Mouse (Mus musculus): ENCODE results near the gene Coq8a.

Gene Coq8a

DNA sequence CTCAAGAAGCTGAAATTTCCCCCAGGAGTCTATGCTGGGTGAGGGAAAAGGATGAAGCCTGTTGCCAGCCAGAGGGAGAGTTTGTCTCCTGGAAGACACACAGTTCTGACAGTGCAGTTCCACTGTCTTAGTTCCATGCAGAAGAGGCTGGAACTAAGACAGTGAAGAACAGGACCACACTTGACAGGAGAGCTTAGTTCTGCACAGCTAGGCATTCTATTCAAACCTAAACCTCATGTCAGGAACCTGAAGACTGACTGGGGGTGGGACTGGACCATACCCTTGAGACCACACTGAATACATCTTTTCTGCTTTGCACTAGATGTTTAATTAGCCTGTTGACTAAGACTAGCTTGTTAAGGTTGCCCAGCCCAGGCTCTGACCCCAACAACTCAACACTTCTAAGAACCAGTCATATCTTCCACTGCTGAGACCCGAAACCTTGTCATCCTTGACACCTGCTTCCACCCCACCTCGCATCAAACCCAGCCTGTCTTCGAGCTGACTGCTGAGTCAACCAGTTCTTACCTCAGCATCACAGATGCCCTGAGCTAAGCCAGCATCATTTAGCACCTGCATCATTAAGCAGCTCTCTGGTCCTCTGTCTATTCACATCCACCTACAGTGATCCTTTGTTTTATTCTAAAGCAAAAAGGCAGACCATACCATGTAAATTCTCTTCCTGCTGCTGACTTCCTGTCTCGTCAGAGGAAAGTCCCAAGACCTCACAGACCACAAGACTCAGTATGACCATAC is at the start of gene Coq8a:
Gene Coq8a, minus strand, starts transcription at position 644 of the 756 bp plus-strand sequence.
- no peak for DNase-seq

DNA sequence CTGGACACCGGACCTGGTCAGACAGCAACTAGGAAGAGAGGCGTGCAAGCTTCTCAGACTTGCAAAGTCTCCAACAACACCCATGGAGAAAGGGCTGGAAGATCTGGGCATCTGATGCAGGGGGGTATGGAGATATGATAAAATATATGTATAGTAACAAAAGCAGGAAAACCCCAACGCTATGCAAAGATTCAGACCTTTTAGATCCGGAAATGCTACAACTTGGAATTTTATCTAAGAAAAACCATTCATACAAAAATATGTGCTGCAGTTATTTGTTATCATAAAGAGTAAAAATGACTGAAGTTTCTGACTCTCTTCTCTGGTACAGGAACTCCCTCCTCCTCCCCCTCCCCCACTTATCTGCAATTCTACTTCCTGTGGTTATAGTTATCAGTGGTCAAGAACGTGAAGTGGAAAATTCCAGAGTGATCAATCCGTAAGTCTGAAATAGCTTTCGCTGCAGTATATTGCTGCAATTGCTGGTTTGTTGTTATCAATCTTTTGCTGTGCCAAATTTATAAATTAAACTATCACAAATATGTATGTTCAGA is 49.3 kb upstream of the Coq8a start:
- DNase-seq = no peak

DNA sequence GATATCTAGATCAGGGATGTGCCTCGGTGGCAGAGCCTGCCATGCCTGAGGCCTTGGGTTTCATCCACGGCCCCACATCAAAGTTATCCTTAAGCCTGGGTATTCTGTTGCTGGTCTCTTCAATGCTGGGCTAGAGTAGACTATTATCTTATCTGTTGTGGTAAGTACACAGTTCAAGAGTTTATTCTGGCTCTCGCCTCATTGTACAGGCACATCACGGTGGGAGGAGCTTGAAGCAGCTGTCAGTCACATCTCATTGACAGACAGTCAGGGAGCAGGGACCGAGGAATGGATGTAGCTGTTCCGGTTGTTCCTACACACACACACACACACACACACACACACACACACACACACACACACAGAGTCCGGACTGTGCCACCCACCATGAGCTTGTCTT is 48.5 kb upstream of the Coq8a start:
- no peak for DNase-seq

DNA sequence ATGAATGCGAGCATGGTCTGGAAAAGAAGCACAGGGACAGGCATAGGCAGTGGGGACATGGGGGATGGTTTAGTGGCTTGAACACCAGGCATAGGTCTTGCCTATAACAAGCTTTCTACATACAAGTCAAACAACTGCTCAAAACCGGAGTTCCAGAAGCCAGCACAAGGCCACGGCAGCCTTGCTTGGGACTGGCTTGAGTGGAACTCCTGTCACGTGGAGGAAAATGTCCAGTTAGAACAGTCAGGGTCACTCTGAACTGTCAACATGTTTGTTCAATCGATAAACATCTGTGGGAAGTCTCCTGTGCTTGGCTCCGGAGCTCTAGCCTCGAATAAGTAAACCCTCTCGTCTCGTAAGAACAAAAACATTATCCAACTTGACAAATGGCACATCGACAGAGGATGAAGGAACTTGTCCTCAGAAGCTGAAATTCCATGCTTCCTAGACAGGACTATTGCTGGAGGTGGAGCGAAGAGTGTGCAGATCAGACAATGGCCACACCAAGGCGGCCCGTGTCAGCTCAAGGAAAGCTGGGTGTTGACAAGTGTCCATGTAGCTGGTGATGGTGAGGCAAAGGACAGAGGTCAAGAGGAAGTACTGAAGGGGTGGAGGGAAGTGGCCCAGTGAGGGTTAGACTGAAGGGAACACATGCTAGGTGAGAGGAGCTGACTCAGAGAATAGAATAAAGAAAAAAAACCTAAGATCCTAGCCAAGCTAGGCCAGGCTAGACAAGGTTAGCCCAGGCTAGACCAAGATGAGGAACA is 46.5 kb upstream of the Coq8a start:
- no peak for DNase-seq

DNA sequence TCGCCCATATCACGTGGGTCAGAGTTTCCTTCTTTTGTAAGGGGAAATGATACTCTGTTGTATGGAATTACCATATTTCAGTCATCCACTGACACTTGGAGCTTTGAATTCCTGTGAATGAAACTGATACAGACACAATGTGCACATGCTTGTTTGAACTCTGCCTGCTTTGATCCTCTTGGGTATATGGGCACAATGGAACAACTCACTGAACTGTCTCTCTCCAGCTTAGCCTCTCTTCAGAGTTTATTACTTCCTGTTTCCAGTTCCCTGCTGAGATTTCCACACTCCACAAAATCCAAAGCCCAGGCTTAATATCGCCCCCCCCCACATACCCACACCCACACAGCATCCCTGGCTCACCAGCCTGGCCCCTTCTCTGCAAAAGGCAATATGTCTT is 32.3 kb upstream of the Coq8a start:
- no peak for DNase-seq

DNA sequence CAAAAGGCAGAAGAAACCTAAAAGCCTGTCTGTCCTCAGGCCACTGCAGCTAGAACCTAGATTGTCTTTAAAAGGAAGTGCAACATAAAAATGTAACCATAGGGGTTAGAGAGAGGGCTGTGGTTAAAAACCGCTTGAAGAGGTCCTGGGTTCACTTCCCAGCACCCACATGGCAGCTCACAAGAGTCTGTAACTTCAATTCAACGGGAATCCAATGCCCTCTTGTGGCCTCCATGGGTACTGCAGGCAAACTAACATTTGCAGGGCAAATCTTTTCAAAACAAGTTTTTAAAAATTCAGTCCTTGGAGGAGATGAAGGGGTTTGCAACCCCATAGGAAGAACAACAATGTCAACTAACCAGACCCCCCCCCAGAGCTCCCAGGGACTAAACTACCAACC is 31.2 kb upstream of the Coq8a start:
- DNase-seq = peak in 1 of 2 experiments; percentile 27

DNA sequence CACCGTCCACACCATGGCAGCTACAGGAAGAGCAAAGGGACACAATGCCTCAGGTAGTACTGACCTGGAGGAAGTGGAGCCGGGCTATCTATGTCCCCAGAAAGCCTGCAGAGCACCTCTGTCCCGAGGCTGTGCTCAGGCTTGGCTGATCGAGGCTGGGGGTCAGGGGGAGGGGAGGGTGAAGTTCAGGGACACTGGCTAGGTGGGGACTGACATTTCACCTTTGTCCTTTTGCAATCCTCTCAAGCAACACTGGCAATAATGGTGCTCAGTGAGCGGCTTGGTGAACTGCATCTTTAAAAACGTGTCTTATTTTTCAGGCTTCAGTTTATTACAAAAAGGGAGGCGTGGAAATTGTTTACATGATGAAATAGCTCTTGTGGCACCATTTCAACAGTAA is 30.5 kb upstream of the Coq8a start:
- no peak for DNase-seq

DNA sequence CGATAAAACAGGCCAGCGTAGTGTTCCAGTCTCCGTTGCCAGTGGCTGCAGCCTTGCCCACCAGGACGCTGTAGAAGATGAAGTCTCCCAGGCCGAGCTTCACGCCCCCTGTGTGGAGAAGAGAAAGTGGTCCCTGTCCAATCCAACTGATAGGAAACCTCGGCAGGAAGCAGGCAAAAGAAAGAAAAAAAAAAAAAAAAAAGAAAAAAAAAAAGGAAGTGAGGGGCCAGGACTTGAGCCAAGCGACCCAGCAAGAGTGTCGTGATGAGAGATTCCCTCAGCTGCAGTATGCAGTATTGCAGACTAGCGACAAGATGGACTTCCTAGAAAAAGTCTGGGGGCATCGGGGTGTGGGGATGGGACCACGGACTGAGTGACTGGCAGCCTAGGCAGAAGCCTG is 29.5 kb upstream of the Coq8a start:
- DNase-seq = no peak

DNA sequence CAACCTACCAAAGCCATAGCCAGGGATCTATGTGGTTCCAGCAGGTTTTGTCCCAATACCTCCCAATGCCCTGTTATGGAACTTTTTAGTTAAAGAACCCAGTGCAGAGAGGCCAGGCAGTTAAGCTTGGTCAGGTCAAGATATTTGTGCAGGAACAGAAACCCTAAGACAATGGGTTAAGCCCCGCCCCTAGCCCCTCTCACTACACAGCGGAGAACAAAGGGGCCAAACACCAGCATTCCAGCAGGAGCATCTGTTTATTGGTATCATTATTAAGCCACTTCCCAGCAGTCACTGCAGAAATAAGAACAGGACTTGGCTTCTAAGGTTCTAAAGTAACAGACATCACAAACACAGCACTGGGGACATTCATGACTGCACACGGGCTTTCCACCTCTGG is 27.4 kb upstream of the Coq8a start:
- DNase-seq = no peak

DNA sequence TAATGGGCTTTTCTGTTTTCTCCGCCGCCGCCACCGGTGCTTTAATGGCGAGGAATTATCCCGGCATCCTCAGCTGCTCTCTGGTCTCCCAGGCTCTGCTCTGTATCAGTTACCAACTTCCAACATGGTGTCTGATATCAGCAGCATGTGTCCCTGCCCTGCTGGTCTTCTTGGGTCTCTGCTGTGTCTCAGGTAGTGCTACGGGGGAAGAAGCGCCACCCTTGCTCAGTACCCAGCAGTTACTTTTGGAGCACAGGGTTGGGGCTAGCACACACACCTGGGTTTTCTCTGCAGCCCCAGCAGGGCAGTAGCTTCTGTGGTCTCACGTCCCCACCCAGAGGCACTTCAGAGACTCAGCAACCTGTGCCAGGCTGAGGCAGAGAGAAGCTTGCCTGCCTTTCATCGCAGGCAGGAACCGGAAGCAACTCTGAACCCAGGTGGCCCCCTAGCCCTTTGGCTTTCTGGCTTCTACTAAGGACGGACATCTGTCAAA is 26.9 kb upstream of the Coq8a start:
- no peak for DNase-seq

DNA sequence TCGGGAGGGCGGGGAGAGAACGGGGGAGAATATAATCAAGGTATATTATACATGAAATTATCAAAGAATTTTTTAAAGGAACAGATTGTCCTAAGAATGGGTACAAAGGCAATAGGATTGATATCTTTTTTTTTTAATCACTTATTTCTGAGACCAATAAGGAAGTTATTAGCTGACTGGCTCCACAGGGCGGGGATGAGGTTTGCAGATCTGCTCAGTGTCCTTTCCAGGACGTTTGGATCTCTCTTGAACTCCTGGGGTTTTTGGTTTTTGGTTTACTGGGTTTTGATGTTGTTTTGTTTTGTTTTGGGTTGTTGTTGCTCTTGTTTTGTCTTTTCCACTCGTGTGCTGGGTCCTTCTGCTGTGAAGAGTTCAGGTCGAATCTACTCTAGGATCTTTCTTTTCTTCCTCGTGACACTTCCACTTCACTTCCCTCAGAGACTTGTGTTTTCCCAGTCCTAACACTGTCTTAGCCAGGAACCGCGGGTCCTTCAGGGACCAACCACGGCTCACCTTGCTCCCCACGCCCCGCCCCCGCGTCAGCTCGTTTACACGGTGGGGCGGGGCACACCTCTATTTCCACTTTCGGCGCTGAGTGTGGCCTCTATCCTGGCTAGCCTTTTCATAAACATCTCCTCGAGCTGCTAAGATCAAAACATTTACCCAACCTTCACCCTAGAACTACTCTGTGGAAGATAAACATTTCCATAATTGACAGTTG is 26.3 kb upstream of the Coq8a start:
- DNase-seq = peak; percentile 68 to 83

DNA sequence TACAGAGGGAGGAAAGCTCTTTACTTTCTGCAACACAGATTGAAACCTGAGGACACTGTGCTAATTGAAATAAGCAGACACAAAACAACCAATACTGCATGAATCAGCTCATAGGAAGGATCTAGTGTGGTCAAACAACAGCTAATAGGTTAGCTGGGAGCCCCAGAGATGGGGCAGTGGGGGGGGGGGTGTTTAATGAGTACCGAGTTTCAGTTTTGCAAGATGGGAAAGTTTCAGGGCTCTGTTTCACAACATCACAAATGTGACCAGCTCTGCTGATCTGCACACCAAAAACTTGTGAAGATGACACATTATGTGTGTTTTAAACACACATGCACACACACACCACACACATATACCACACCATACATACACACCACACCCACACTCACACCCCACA is 22.6 kb upstream of the Coq8a start:
- no peak for DNase-seq

DNA sequence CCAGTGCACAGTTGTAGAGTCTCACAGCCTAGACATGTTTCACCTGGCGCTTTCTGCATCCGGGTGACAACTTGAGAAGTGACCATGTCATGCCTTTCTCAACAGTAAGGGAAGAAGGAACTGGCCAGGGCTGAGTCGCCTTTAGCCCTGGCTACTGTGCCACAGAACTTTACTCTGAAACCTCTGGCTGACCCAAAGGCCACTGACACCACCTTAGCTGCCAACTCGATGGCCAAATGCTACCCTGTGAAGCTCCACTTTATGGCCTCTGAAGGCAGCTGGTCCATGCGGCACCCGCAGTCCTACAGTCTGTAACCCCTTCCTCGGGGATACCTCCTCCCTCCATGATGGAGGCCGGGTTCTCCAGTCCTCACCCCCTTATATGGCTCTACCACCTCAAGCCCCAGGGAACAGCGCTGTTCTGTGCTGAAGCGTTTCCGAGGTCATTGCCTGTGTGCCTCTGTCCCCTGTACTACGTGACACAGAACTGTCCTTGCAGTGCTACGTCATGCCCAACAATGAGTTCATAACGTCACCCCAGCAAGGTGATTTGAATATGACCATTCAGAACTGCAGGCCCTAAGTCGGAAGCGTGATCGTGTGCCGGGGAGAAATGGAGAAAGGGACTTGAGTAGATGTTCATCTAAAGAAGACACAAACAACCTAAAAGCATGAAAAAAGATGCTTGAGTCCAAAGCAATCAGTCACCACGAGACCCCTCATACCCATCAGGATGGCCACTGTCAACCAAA is 21.6 kb upstream of the Coq8a start:
- DNase-seq = no peak

DNA sequence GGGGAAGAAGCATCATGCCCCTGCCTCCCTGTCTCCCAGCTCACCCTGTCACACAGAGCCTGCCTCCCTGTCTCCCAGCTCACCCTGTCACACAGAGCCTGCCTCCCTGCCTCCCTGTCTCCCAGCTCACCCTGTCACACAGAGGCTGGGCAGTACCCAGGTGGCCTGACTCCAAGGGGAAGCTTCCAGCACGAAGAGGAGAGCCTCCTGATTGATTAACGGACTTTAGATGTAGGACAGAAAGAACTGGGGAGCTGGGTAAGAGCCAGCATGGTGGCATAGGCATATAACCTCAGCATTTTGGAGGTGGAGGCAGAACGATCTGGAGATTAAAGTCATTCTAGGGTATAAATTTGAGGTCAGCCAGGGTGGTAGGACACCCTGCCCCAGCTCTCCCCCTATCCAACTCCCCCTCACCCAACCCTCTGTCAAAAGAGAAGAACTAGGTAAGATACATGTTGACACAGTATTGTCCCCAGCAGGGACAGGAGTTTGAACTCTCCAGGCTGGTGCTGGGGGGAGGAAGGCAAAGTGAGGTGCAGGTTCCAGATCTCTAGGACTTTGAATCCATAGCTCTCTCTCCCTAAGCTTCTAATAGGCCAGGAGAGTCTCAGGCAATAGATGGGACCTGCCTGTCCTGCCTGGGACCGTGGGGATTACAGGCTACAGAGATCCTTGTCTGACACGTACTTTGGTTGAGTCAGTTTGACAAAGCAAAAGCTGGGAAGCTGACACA is 17.3 kb upstream of the Coq8a start:
- DNase-seq = no peak

DNA sequence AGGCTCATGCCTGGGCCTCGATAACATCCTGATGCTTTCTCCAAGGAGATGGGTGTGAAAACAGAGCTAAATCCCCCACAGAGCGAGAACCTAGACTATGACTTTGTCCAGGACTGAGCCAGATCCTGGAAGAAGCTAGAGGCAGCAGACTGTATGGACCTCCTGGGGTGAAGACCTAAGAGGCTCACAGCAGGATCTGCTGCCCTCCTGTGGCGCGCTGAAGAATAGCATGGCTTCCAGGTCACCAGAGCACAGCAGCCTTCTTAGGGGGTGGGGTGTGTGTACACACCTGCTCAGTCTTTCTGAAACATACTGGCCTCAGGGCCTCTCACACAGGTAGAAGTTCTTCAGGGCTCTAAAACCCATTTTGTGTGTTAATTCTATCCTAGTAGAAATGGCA is 15.6 kb upstream of the Coq8a start:
- DNase-seq = peak; percentile 68

DNA sequence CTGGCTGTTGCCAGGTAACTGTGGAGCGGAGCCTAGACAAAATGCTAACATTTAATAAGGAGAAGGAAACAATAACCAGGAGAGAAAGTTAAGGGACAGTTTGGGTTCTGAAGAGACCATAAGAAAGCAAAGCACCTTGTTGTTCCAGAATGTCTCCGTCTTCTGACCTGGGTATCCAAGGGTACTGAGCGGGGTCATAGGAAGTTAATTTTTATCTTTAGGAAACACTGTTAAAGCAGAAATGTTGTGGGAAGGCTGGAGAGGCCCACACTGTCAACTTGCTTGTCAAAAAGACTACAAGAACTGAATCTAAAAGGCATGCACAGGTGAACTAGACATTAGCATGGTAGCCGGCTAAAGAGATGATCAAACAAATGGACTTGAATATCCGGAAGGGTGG is 13.5 kb upstream of the Coq8a start:
- no peak for DNase-seq

DNA sequence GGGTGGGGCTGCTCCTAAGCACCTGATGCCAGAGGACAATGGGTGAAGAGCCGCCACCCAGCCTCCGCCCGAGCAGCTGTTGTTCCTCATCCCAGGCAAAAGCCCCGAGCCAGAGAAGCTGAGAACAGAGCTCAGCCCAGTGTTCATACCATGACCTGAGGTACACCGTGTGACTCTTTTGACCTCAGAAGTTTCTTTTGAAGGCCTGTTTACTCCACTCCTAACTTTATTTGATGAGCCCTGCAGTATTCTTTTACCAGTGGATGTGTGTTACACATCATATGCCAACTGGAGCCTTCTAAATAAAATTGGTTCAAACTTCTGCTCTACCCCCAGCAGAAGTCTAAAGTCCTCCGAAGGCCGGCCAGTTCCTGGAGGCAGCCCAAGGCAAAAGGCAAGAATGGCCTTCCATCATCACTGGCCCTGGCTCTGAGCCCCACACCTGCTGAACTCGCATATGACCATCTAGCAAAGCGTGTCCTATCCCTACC is 11.4 kb upstream of the Coq8a start:
- DNase-seq = peak in 1 of 2 experiments; percentile 34

DNA sequence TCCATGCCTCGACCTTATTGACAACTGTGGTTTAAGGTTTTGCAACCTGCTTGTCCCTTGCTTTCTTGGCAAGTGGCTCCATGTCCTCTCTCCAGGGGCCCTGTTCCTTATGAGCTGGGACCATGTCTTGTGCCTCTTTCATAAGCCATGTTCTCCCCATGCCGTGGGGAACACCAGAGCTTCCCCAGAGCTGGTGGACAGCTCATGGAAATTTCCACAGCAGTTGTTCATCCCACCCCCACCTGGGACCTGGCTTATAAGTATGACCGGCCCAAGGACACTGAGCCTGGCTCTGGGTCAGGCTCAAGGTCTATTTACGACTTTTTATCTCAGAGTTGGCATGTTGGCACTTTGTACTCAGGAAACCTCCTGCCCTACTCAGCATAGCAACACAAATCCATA is 10.6 kb upstream of the Coq8a start:
- DNase-seq = peak; percentile 19 to 23

DNA sequence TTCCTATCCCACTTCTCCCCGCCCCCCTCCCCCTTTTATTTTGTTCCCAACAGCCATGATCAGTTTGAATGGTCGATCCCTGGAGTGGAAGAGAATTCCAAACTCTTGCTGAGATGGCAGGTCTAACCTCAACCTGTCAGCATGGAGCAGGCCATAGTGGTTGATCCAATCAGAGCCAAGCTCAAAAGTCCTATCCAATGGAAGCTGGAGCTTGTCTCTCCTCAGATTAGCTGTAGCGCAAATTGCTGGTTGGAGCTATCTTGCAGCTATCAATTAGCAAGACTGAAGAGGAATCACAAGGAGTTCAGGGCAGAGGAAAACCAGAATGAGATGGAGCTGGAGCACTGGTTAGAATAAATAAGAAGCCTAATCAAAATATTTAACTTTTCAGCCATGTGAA is 9.0 kb upstream of the Coq8a start:
- no peak for DNase-seq

DNA sequence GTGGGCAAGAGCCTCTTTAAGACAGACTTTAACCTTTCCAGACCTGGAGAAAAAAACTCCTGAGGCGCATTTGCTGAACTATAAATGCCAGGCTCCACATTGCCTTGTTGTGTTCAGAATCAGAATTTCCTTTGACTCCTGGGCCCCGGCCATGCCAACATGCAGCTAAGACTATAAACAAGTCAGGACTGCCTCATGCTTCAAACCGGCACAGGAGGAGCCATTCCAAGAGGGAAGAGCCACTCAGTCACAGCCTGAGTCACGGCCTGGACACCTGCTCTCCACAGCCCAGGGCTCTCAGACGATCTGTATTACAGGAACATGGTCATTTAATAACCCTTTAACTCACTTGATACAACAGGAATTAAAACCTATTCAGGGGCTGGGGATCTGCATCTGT is 1.3 kb upstream of the Coq8a start:
- no peak for DNase-seq

DNA sequence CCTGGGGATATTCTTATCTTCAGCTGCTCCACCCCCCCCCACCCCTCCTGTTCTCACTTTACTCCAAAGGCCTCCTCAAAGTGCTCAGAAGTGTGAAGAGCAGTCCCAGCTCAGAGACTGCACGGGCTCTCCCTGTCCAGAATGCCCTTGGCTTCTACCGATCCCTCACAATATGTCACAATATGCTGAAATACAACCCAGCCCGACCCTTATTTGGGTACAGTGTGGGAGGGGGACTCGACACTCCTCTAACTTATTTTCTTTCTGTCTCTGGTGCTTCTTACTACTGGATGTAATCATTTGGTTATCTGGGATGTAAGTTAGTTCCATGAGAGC is 281 bp upstream of the Coq8a start:
- DNase-seq = no peak

DNA sequence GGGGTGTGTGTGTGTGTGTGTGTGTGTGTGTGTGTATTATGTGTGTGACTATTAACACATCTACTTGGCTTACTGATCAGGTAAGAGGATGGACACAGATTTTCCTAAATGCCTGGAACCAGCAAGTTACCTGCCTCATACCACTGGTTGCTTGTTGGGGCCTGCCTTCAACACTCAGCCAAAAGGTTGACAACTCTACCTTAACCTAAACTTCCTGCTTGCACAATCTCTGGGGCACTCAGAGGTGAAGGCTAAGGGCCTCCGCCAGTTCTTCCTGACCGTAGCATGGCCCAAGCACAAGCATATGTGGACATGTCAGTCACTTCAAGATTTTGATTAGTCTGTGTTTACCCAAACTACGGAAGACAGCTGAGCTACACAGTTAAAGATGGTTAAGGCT is 1.4 kb downstream of the Coq8a start:
- no peak for DNase-seq
